Mouse (Mus musculus): Measurements from ENCODE around the gene Tuba3b. TPM values are rescaled to one million over a fixed set of nuclear protein-coding genes. Genes with fewer than 3 reads are reported as not detected.

The Tuba3b gene
- total RNA-seq, 2 experiments from 2014 or later: not detected

- DNase-seq (ENCODE audit: low spot score in 2 of 2): no peak
Measured at GRCm38 (mm10) chr6:145664208-145664607, 48.7 kb downstream of the Tuba3b start.

DNA sequence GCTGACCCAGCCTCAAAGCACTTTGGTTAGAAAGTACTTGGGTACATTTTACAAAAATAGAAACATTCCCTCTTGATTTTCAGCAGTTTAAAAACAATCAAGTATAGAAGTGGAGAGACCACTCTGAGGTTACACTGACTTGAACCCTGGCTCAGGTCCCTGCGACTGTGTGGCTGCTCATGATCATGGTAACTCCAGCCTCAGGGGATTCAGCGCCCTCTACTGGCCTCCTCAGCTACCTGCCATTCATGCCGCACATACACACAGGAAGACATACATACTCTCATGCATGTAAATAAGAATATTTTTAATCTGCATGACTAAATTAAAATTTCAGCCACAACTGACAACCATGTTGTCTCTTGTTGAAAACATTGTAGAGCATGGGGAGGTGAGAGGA, 50.2 kb downstream of the Tuba3b start:
- no peak for DNase-seq (ENCODE audit: low spot score in 2 of 2)

DNA sequence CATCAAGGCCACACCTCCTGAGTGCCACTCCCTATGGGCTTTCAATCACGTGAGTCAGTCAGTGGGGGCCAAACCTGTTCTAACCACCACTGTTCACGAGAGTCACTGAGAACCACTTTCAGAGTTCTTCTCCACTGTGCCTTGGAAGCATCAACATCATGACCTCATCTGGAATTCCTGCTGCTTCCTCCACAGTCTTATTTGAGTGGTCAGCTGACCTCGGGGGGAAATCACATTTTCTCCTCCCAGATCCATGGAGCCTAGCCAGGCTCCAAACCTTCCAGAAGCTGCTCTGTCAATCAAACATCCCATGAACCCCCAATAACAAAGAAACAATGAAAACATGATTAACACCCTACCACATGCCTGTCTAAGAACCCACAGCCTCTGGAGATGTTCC, 52.1 kb downstream of the Tuba3b start:
- DNase-seq (ENCODE audit: low spot score in 2 of 2): no peak

- DNase-seq (ENCODE audit: low spot score in 2 of 2): no peak
Measured at GRCm38 (mm10) chr6:145669596-145670071, 54.1 kb downstream of the Tuba3b start.

Other genes with a start within 250 kb of the Tuba3b start
- 1 to 10 TPM in 1 of 2 experiments, under 1 TPM in 1; 0.97 to 1.5 TPM for gene Lmntd1, start 1.4 kb upstream of the Tuba3b start, total RNA-seq (2021)
- 10 to 100 TPM; 23.7 to 27.3 TPM for gene Rassf8, start 131.0 kb downstream of the Tuba3b start, total RNA-seq (2021)
- gene Bhlhe41, start 249.8 kb downstream of the Tuba3b start, total RNA-seq (2021): 10 to 100 TPM; 48.2 to 52.7 TPM